Mouse (Mus musculus): Measurements from ENCODE around the gene Tnfaip8l1. TPM values are rescaled to one million over a fixed set of nuclear protein-coding genes. Genes with fewer than 3 reads are reported as not detected.

The Tnfaip8l1 gene
- polyA plus RNA-seq, 1 experiment: 3.5 TPM

- Histone ChIP-seq H3K4me3 (replicated peaks; ENCODE audit: extremely low read depth, low read depth, low read length) (no peak overlapping the region), H3K4me1 (ENCODE audit: control insufficient read depth, insufficient read depth, low read length) (no peaks in the 10 kb centered on the region)
- no peak for TF ChIP-seq CTCF (IDR thresholded peaks at IDR 0.05; ENCODE audit: insufficient read depth, low read length)
- TF ChIP-seq POLR2A (IDR thresholded peaks at IDR 0.05; ENCODE audit: borderline replicate concordance, extremely low read depth, low read depth, low read length): no peak
- WGBS: 54% methylated on average over 9 of the region's 9 CpGs
- DNase-seq: no peak
Measured at GRCm38 (mm10) chr17:56171456-56171855, 9.2 kb downstream of the Tnfaip8l1 start.

GRCm38 (mm10) chr17:56171881-56172280 lies 9.6 kb downstream of the Tnfaip8l1 start:
- H3K4me3 ChIP-seq (replicated peaks; ENCODE audit: extremely low read depth, low read depth, low read length): no peak overlapping the region

GRCm38 (mm10) chr17:56173401-56174046 lies 11.2 kb downstream of the Tnfaip8l1 start:
- no peak for DNase-seq
- 66% methylated on average over 10 of the region's 10 CpGs for WGBS
- Histone ChIP-seq H3K4me1 (ENCODE audit: control insufficient read depth, insufficient read depth, low read length) (no peaks in the 10 kb centered on the region), H3K4me3 (replicated peaks; ENCODE audit: extremely low read depth, low read depth, low read length) (no peak overlapping the region)
- no peak for TF ChIP-seq POLR2A (IDR thresholded peaks at IDR 0.05; ENCODE audit: borderline replicate concordance, extremely low read depth, low read depth, low read length)
- TF ChIP-seq CTCF (IDR thresholded peaks at IDR 0.05; ENCODE audit: insufficient read depth, low read length): no peak

More at GRCm38 (mm10) chr17:56171881-56172280, 9.6 kb downstream of the Tnfaip8l1 start:
- TF ChIP-seq CTCF (IDR thresholded peaks at IDR 0.05; ENCODE audit: insufficient read depth, low read length): no peak
- TF ChIP-seq POLR2A (IDR thresholded peaks at IDR 0.05; ENCODE audit: borderline replicate concordance, extremely low read depth, low read depth, low read length): no peak
- no peaks in the 10 kb centered on the region for H3K4me1 ChIP-seq (ENCODE audit: control insufficient read depth, insufficient read depth, low read length)
- WGBS: 88% methylated on average over 17 of the region's 17 CpGs
- no peak for DNase-seq

GRCm38 (mm10) chr17:56175416-56175815 lies 13.1 kb downstream of the Tnfaip8l1 start:
- DNase-seq: no peak
- no peak for TF ChIP-seq POLR2A (IDR thresholded peaks at IDR 0.05; ENCODE audit: borderline replicate concordance, extremely low read depth, low read depth, low read length)
- no peak for TF ChIP-seq CTCF (IDR thresholded peaks at IDR 0.05; ENCODE audit: insufficient read depth, low read length)
- Histone ChIP-seq H3K4me3 (replicated peaks; ENCODE audit: extremely low read depth, low read depth, low read length) (no peak overlapping the region), H3K4me1 (ENCODE audit: control insufficient read depth, insufficient read depth, low read length) (no peaks in the 10 kb centered on the region)
- WGBS: 94% methylated on average over 3 of the region's 3 CpGs

GRCm38 (mm10) chr17:56182975-56183657 lies 20.8 kb downstream of the Tnfaip8l1 start:
- DNase-seq: no peak
- peaks cover 8% of the 10 kb centered on the region for H3K4me1 ChIP-seq (ENCODE audit: control insufficient read depth, insufficient read depth, low read length)
- TF ChIP-seq POLR2A (IDR thresholded peaks at IDR 0.05; ENCODE audit: borderline replicate concordance, extremely low read depth, low read depth, low read length) (no peak), CTCF (IDR thresholded peaks at IDR 0.05; ENCODE audit: insufficient read depth, low read length) (no peak)
- under 1% methylated on average over 14 of the region's 14 CpGs for WGBS
- H3K4me3 ChIP-seq (replicated peaks; ENCODE audit: extremely low read depth, low read depth, low read length): peak overlapping the region; percentile 75

- no peak for TF ChIP-seq CTCF (IDR thresholded peaks at IDR 0.05; ENCODE audit: insufficient read depth, low read length)
- peak; percentile 69; the same call in 1 of the 2 replicates for TF ChIP-seq POLR2A (IDR thresholded peaks at IDR 0.05; ENCODE audit: borderline replicate concordance, extremely low read depth, low read depth, low read length)
- WGBS: under 1% methylated on average over 47 of the region's 47 CpGs
- Histone ChIP-seq H3K4me3 (replicated peaks; ENCODE audit: extremely low read depth, low read depth, low read length) (peak within 1 kb of the TSS; percentile 75), H3K4me1 (ENCODE audit: control insufficient read depth, insufficient read depth, low read length) (peaks cover 8% of the 10 kb centered on the region)
- DNase-seq: peak; percentile 96
Measured at GRCm38 (mm10) chr17:56183658-56184103, 21.4 kb downstream of the Tnfaip8l1 start, which contains the start of gene Mydgf. Gene Mydgf (minus strand): TSS chr17:56183920.

GRCm38 (mm10) chr17:56185281-56186141 lies 23.2 kb downstream of the Tnfaip8l1 start:
- TF ChIP-seq POLR2A (IDR thresholded peaks at IDR 0.05; ENCODE audit: borderline replicate concordance, extremely low read depth, low read depth, low read length) (no peak), CTCF (IDR thresholded peaks at IDR 0.05; ENCODE audit: insufficient read depth, low read length) (no peak)
- Histone ChIP-seq H3K4me3 (replicated peaks; ENCODE audit: extremely low read depth, low read depth, low read length) (no peak overlapping the region), H3K4me1 (ENCODE audit: control insufficient read depth, insufficient read depth, low read length) (peaks cover 8% of the 10 kb centered on the region)
- DNase-seq: no peak
- 38% methylated on average over 11 of the region's 11 CpGs for WGBS

GRCm38 (mm10) chr17:56191266-56191665 lies 29.0 kb downstream of the Tnfaip8l1 start:
- WGBS: 85% methylated on average over 6 of the region's 6 CpGs
- DNase-seq: no peak
- H3K4me1 ChIP-seq (ENCODE audit: control insufficient read depth, insufficient read depth, low read length): no peaks in the 10 kb centered on the region
- TF ChIP-seq CTCF (IDR thresholded peaks at IDR 0.05; ENCODE audit: insufficient read depth, low read length) (no peak), POLR2A (IDR thresholded peaks at IDR 0.05; ENCODE audit: borderline replicate concordance, extremely low read depth, low read depth, low read length) (no peak)
- no peak overlapping the region for H3K4me3 ChIP-seq (replicated peaks; ENCODE audit: extremely low read depth, low read depth, low read length)

GRCm38 (mm10) chr17:56194357-56194756 lies 32.1 kb downstream of the Tnfaip8l1 start:
- no peak for TF ChIP-seq POLR2A (IDR thresholded peaks at IDR 0.05; ENCODE audit: borderline replicate concordance, extremely low read depth, low read depth, low read length)
- no peak for TF ChIP-seq CTCF (IDR thresholded peaks at IDR 0.05; ENCODE audit: insufficient read depth, low read length)
- H3K4me1 ChIP-seq (ENCODE audit: control insufficient read depth, insufficient read depth, low read length): no peaks in the 10 kb centered on the region
- H3K4me3 ChIP-seq (replicated peaks; ENCODE audit: extremely low read depth, low read depth, low read length): no peak overlapping the region
- DNase-seq: no peak
- 85% methylated on average over 12 of the region's 12 CpGs for WGBS

All from lung, adult 2 months (tissue).